Mouse (Mus musculus) liver, postnatal 0 days (tissue): ENCODE measurements around the gene Olfr875. TPM values are rescaled to one million over a fixed set of nuclear protein-coding genes. Genes with fewer than 3 reads are reported as not detected.

Source experiments
- ATAC-seq: fragments of 200-750 bp; cut with Nextera tagmentation; 2 replicates; pipeline ENCODE4 v1.8.0; 2017; ENCODE audit warnings: mild to moderate bottlenecking, moderate library complexity
- DNase-seq: peaks from one replicate; pipeline ENCODE4 v3.0.0-alpha.2; 2016
- H3K27ac ChIP-seq: fragments of 300-500 bp; sonication (generic); 2 replicates; pipeline ENCODE4 v1.5.1; 2014; ENCODE audit warnings: antibody characterized with exemption, moderate library complexity, mild to moderate bottlenecking, low read depth
- H3K27me3 ChIP-seq: fragments of 300-500 bp; sonication (generic); 2 replicates; pipeline ENCODE4 v1.6.1; 2014; ENCODE audit warnings: low read length, control low read depth, mixed read lengths; ENCODE audit not compliant: insufficient read depth
- H3K36me3 ChIP-seq: fragments of 300-500 bp; sonication (generic); replicated peaks from 2 replicates; pipeline ENCODE4 v1.6.1; 2014; ENCODE audit warnings: mild to moderate bottlenecking, control low read depth, low read length, moderate library complexity, mixed read lengths; ENCODE audit not compliant: insufficient read depth
- H3K4me1 ChIP-seq: fragments of 300-500 bp; sonication (generic); 2 replicates; pipeline ENCODE4 v1.6.1; 2014; ENCODE audit warnings: antibody characterized with exemption, mild to moderate bottlenecking, control low read depth; ENCODE audit not compliant: insufficient read depth
- H3K4me2 ChIP-seq: fragments of 300-500 bp; sonication (generic); 2 replicates; pipeline ENCODE4 v1.6.1; 2014; ENCODE audit warnings: low read depth, mild to moderate bottlenecking, low read length, moderate library complexity, mixed read lengths
- H3K4me3 ChIP-seq: fragments of 300-500 bp; sonication (generic); 2 replicates; pipeline ENCODE4 v1.5.1; 2014; ENCODE audit warnings: low read depth, low read length
- H3K9ac ChIP-seq: fragments of 300-500 bp; sonication (generic); replicated peaks from 2 replicates; pipeline ENCODE4 v1.6.1; 2014; ENCODE audit warnings: mild to moderate bottlenecking, moderate library complexity
- H3K9me3 ChIP-seq: fragments of 300-500 bp; sonication (generic); 2 replicates; pipeline ENCODE4 v1.6.1; 2016; ENCODE audit warnings: mild to moderate bottlenecking, control low read depth, low read length, mixed read lengths
- CTCF ChIP-seq: sonication (generic); IDR thresholded peaks from 2 replicates; pipeline ENCODE4 v1.5.1; 2016; ENCODE audit warnings: antibody characterized with exemption, low read depth
- EP300 ChIP-seq: IDR thresholded peaks from 2 replicates; pipeline ENCODE4 v1.6.1; 2016; ENCODE audit warnings: antibody characterized with exemption, low read depth, mild to moderate bottlenecking
- WGBS: fragments of 180-500 bp; shearing (Covaris S2); extraction: QIAGEN DNeasy Blood & Tissue Kit; methylation state at CpG from one replicate; pipeline ENCODE4 v1.1.7; 2014; ENCODE audit not compliant: insufficient replicate concordance; 5-methylcytosine and 5-hydroxymethylcytosine counted together
- polyA plus RNA-seq: library from polyadenylated mRNA; unstranded; fragments of >200 nt; fragmentation: Nextera tagmentation; extraction: Ambion mirVana; gene quantifications from 2 replicates; pipeline ENCODE4 v1.2.1, GENCODE M21; 2015

Olfr875 gene
- polyA plus RNA-seq, 1 experiment from 2014 or later: not detected

- H3K4me2 ChIP-seq: no peak within 1 kb of the TSS
- no peaks in the 10 kb centered on the region for H3K4me1 ChIP-seq
- no peaks in the 10 kb centered on the region for H3K36me3 ChIP-seq
- no peaks in the 10 kb centered on the region for H3K9me3 ChIP-seq
- H3K4me3 ChIP-seq: no peak within 1 kb of the TSS
- no peak within 1 kb of the TSS for H3K9ac ChIP-seq
- H3K27ac ChIP-seq: no peak within 1 kb of the TSS
- TF ChIP-seq CTCF (no peak), EP300 (no peak)
- H3K27me3 ChIP-seq: no peaks in the 10 kb centered on the region
- ATAC-seq (no peak), DNase-seq (no peak)
Measured at GRCm38 (mm10) chr9:37802731-37803130, 31.1 kb downstream of the Olfr875 start, which contains the start of gene Olfr876. Gene Olfr876 (plus strand): TSS chr9:37803031.

GRCm38 (mm10) chr9:37807235-37807634 lies 35.6 kb downstream of the Olfr875 start:
- no peak for TF ChIP-seq CTCF
- TF ChIP-seq EP300: no peak
- DNase-seq (no peak), ATAC-seq (no peak)
- H3K36me3 ChIP-seq: no peaks in the 10 kb centered on the region
- no peak overlapping the region for H3K4me3 ChIP-seq
- no peak overlapping the region for H3K27ac ChIP-seq
- no peaks in the 10 kb centered on the region for H3K4me1 ChIP-seq
- no peak overlapping the region for H3K4me2 ChIP-seq
- H3K9ac ChIP-seq: no peak overlapping the region
- no peaks in the 10 kb centered on the region for H3K27me3 ChIP-seq
- no peaks in the 10 kb centered on the region for H3K9me3 ChIP-seq

- DNase-seq: no peak
- 63% methylated on average over 3 of the region's 3 CpGs for WGBS
- no peak for TF ChIP-seq CTCF
- no peak for TF ChIP-seq EP300
Measured at GRCm38 (mm10) chr9:37808456-37808855, 36.8 kb downstream of the Olfr875 start.

GRCm38 (mm10) chr9:37808976-37809375 lies 37.3 kb downstream of the Olfr875 start:
- Histone ChIP-seq H3K9me3 (no peaks in the 10 kb centered on the region), H3K4me2 (no peak overlapping the region), H3K9ac (no peak overlapping the region), H3K27ac (no peak overlapping the region), H3K36me3 (no peaks in the 10 kb centered on the region), H3K4me3 (no peak overlapping the region), H3K4me1 (no peaks in the 10 kb centered on the region), H3K27me3 (no peaks in the 10 kb centered on the region)
- TF ChIP-seq CTCF (no peak), EP300 (no peak)
- WGBS: 70% methylated on average over 2 of the region's 2 CpGs
- ATAC-seq (no peak), DNase-seq (no peak)

More at GRCm38 (mm10) chr9:37808456-37808855, 36.8 kb downstream of the Olfr875 start:
- Histone ChIP-seq H3K9ac (no peak overlapping the region), H3K4me1 (no peaks in the 10 kb centered on the region), H3K4me2 (no peak overlapping the region), H3K27me3 (no peaks in the 10 kb centered on the region), H3K4me3 (no peak overlapping the region), H3K36me3 (no peaks in the 10 kb centered on the region), H3K9me3 (no peaks in the 10 kb centered on the region), H3K27ac (no peak overlapping the region)
- ATAC-seq: no peak

GRCm38 (mm10) chr9:37814696-37815095 lies 43.0 kb downstream of the Olfr875 start:
- Histone ChIP-seq H3K27ac (no peak overlapping the region), H3K9me3 (no peaks in the 10 kb centered on the region), H3K4me3 (no peak overlapping the region), H3K27me3 (no peaks in the 10 kb centered on the region), H3K36me3 (no peaks in the 10 kb centered on the region), H3K4me1 (no peaks in the 10 kb centered on the region), H3K4me2 (no peak overlapping the region), H3K9ac (no peak overlapping the region)
- ATAC-seq (no peak), DNase-seq (no peak)
- TF ChIP-seq EP300 (no peak), CTCF (no peak)
- WGBS: 86% methylated on average over 3 of the region's 3 CpGs

Other genes with a start within 250 kb of the Olfr875 start
- 16.2 and 18.2 TPM in 2 replicates for gene Esam, start 243.8 kb upstream of the Olfr875 start, polyA plus RNA-seq
- 0.88 and 1.3 TPM in 2 replicates for gene Vsig2, start 232.6 kb upstream of the Olfr875 start, polyA plus RNA-seq
- gene Nrgn, start 219.0 kb upstream of the Olfr875 start, polyA plus RNA-seq: 7.4 and 9.3 TPM in 2 replicates
- 5.1 and 5.2 TPM in 2 replicates for gene Siae, start 216.2 kb upstream of the Olfr875 start, polyA plus RNA-seq
- 2.2 and 2.5 TPM in 2 replicates for gene Spa17, start 158.1 kb upstream of the Olfr875 start, polyA plus RNA-seq
- 59.7 and 60.5 TPM in 2 replicates for gene Tbrg1, start 114.5 kb upstream of the Olfr875 start, polyA plus RNA-seq
- gene Panx3, start 102.6 kb upstream of the Olfr875 start, polyA plus RNA-seq: not detected in 2 replicates
- gene Olfr160, start 55.6 kb upstream of the Olfr875 start, polyA plus RNA-seq: not detected in 2 replicates
- not detected in 2 replicates for gene Olfr874, start 26.8 kb upstream of the Olfr875 start, polyA plus RNA-seq
- not detected in 2 replicates for gene Olfr876, start 31.2 kb downstream of the Olfr875 start, polyA plus RNA-seq
- gene Olfr877, start 82.4 kb downstream of the Olfr875 start, polyA plus RNA-seq: not detected in 2 replicates
- not detected in 2 replicates for gene Olfr145, start 124.9 kb downstream of the Olfr875 start, polyA plus RNA-seq
- gene Olfr878, start 146.0 kb downstream of the Olfr875 start, polyA plus RNA-seq: not detected in 2 replicates
- gene Olfr881, start 220.0 kb downstream of the Olfr875 start, polyA plus RNA-seq: not detected in 2 replicates